Mouse (Mus musculus) embryonic fibroblast, embryonic 13.5 days (primary cell): ENCODE results near the gene Slc36a2. TPM values are rescaled to one million over a fixed set of nuclear protein-coding genes. Genes with fewer than 3 reads are reported as not detected.
A peak's percentile ranks its signal among the peaks of the same experiment; 100 is the strongest.

Experiments used
- H3K27ac ChIP-seq: 2 replicates; pipeline ENCODE4 v1.5.1; 2012; ENCODE audit warnings: low read length, control low read depth, inconsistent platforms; ENCODE audit not compliant: insufficient read depth
- H3K4me1 ChIP-seq: 2 replicates; pipeline ENCODE4 v1.6.1; 2011; ENCODE audit warnings: low read length; ENCODE audit not compliant: control insufficient read depth, insufficient read depth
- H3K4me3 ChIP-seq: 2 replicates; pipeline ENCODE4 v1.5.1; 2011; ENCODE audit warnings: mild to moderate bottlenecking, control low read depth, low read length; ENCODE audit not compliant: insufficient read depth
- CTCF ChIP-seq: IDR thresholded peaks from 2 replicates; pipeline ENCODE4 v1.5.1; 2011; ENCODE audit warnings: mild to moderate bottlenecking, control low read depth, low read length, moderate library complexity, borderline replicate concordance; ENCODE audit not compliant: insufficient read depth
- POLR2A ChIP-seq: IDR thresholded peaks from 2 replicates; pipeline ENCODE4 v1.6.1; 2011; ENCODE audit warnings: low read depth, mild to moderate bottlenecking, control low read depth, low read length, moderate library complexity
- polyA plus RNA-seq: library from polyadenylated mRNA; stranded (reverse); fragments of >200 nt; gene quantifications from 2 replicates; pipeline ENCODE4 v1.2.4, GENCODE M21; 2011; ENCODE audit warnings: low read depth; ENCODE audit not compliant: missing spikeins, insufficient read length

Slc36a2 gene
- polyA plus RNA-seq, 1 experiment = not detected

GRCm38 (mm10) chr11:55214161-55214560, 29.3 kb upstream of the Slc36a2 start:
- H3K4me3 ChIP-seq = no peak overlapping the region
- TF ChIP-seq POLR2A (no peak), CTCF (no peak)
- H3K27ac ChIP-seq = no peak overlapping the region
- H3K4me1 ChIP-seq = no peaks in the 10 kb centered on the region

GRCm38 (mm10) chr11:55213518-55213917, 28.6 kb upstream of the Slc36a2 start:
- Histone ChIP-seq H3K4me1 (no peaks in the 10 kb centered on the region), H3K27ac (no peak overlapping the region), H3K4me3 (no peak overlapping the region)
- TF ChIP-seq CTCF (no peak), POLR2A (no peak)

GRCm38 (mm10) chr11:55209626-55210353, 24.9 kb upstream of the Slc36a2 start:
- no peak overlapping the region for H3K4me3 ChIP-seq
- TF ChIP-seq CTCF (no peak), POLR2A (no peak)
- no peaks in the 10 kb centered on the region; the same call in 1 of the 2 replicates for H3K4me1 ChIP-seq
- no peak overlapping the region for H3K27ac ChIP-seq

GRCm38 (mm10) chr11:55209032-55209431, 24.2 kb upstream of the Slc36a2 start:
- no peak for TF ChIP-seq POLR2A
- no peak for TF ChIP-seq CTCF
- no peak overlapping the region for H3K27ac ChIP-seq
- H3K4me3 ChIP-seq = no peak overlapping the region
- no peaks in the 10 kb centered on the region; the same call in 1 of the 2 replicates for H3K4me1 ChIP-seq

GRCm38 (mm10) chr11:55208001-55208690, 23.3 kb upstream of the Slc36a2 start:
- no peak overlapping the region for H3K27ac ChIP-seq
- TF ChIP-seq CTCF = no peak
- no peaks in the 10 kb centered on the region; the same call in 1 of the 2 replicates for H3K4me1 ChIP-seq
- H3K4me3 ChIP-seq = no peak overlapping the region

GRCm38 (mm10) chr11:55204602-55205001, 19.7 kb upstream of the Slc36a2 start:
- Histone ChIP-seq H3K4me1 (no peaks in the 10 kb centered on the region; the same call in 1 of the 2 replicates), H3K4me3 (peak overlapping the region; percentile 66), H3K27ac (no peak overlapping the region)
- no peak for TF ChIP-seq POLR2A
- TF ChIP-seq CTCF = no peak

GRCm38 (mm10) chr11:55204159-55204596, 19.3 kb upstream of the Slc36a2 start, which contains the start of gene Slc36a1:
Gene Slc36a1, plus strand, starts transcription at chr11:55204350.
- peak within 1 kb of the TSS; percentile 66 for H3K4me3 ChIP-seq
- peak; percentile 56 for TF ChIP-seq POLR2A
- peak; percentile 86 for TF ChIP-seq CTCF
- no peak within 1 kb of the TSS for H3K27ac ChIP-seq
- H3K4me1 ChIP-seq = no peaks in the 10 kb centered on the region; the same call in 1 of the 2 replicates

- Histone ChIP-seq H3K4me1 (0 out of 2 replicates have a peak, but pooled peaks cover 4% of the 10 kb centered on the region), H3K4me3 (no peak overlapping the region), H3K27ac (no peak overlapping the region)
- TF ChIP-seq POLR2A (no peak), CTCF (no peak)
Measured at GRCm38 (mm10) chr11:55197740-55198510, 13.0 kb upstream of the Slc36a2 start.

- Histone ChIP-seq H3K27ac (no peak overlapping the region), H3K4me3 (no peak overlapping the region), H3K4me1 (0 out of 2 replicates have a peak, but pooled peaks cover 4% of the 10 kb centered on the region)
- no peak for TF ChIP-seq CTCF
Measured at GRCm38 (mm10) chr11:55197086-55197485, 12.2 kb upstream of the Slc36a2 start.

- no peak overlapping the region for H3K4me3 ChIP-seq
- no peak overlapping the region for H3K27ac ChIP-seq
- TF ChIP-seq CTCF (no peak), POLR2A (no peak)
- H3K4me1 ChIP-seq = no peaks in the 10 kb centered on the region
Measured at GRCm38 (mm10) chr11:55190216-55190615, 5.3 kb upstream of the Slc36a2 start.
